Mouse (Mus musculus) left cerebral cortex, postnatal 14 days (tissue): ENCODE results near the gene Ecm2. TPM values are rescaled to one million over a fixed set of nuclear protein-coding genes. Genes with fewer than 3 reads are reported as not detected.

Experiments
- DNase-seq, 2 experiments: peaks; one replicate each; pipeline ENCODE4 v3.0.0; 2021 to 2022; ENCODE audit warnings: low spot score in 2 of 2, mixed read lengths in 1 of 2
- intact Hi-C: fragments of 180-260 bp; cut with DNase I; formaldehyde crosslinking; loops from one replicate; pipeline ENCODE4 v1.15.1; 2025
- long read RNA-seq, 2 experiments: library from polyadenylated mRNA; stranded (forward); transcript quantifications; one replicate each; pipeline ENCODE4 v2.0.0; 2021
- total RNA-seq, 2 experiments: library from RNA; stranded (reverse); gene quantifications; 2 replicates each; pipeline ENCODE4 v1.2.3; 2021

The Ecm2 gene
- total RNA-seq, result 1 to 10 TPM; 2.0 to 2.4 TPM
- long read RNA-seq, experiment 1, partial matches to known transcripts, result 0 of 2 reads
- long read RNA-seq, experiment 1, other reads (novel, unspliced or antisense), result 0 of 2 reads
- long read RNA-seq, experiment 2, partial matches to known transcripts, result 0 of 1 reads
- long read RNA-seq, experiment 2, other reads (novel, unspliced or antisense), result 0 of 1 reads

DNA sequence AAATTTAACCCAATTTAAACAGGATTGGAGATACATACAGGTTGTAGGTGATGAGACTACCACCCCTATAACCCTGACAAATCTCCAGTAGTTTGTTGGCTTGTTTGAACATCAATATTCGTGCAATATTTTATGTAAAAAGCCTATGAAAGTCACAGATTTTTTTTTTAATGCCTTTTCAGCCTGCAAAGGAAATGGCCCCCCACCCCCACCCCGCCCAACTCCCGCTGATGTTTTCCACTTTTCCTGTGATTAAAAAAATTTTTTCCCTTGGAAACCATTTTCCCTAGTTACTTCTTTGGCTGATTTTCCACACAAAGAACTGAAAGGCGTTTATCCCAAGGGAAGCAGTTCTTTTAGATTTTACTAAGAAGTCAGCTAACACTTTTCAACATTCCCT, at the start of gene Ecm2:
Ecm2 (plus strand) TSS at position 301 of the 400 bp plus-strand sequence.
- intact Hi-C loops, result no loop called here

DNA sequence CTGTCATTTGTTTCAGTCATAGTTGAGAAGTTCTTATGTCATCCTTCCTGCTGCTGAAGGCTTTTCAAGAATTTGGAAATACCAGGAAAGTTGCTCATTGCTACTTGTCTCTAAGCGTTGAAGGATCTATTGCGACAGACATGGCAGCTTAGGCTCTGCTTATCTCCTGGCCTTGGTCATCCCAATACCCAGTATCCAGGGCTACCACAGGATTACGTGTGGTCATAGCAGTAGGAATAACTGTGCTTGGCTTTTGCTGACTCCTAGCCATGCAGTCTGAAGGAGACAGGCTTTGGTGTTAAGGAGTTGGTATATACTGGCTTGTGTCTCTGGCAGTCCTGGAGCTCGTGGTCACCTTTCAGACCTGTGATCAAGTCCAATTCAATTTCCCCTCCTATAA, 44.3 kb upstream of the Ecm2 start:
- DNase-seq, result no peak
- intact Hi-C loops, result no loop called here

More for the DNA sequence above, at the start of gene Ecm2:
- no peak for DNase-seq

GRCm38 (mm10) chr13:49460692-49461414, 43.8 kb upstream of the Ecm2 start:
- intact Hi-C loops, result no loop called here
- DNase-seq, result peak; percentile 18 to 26

DNA sequence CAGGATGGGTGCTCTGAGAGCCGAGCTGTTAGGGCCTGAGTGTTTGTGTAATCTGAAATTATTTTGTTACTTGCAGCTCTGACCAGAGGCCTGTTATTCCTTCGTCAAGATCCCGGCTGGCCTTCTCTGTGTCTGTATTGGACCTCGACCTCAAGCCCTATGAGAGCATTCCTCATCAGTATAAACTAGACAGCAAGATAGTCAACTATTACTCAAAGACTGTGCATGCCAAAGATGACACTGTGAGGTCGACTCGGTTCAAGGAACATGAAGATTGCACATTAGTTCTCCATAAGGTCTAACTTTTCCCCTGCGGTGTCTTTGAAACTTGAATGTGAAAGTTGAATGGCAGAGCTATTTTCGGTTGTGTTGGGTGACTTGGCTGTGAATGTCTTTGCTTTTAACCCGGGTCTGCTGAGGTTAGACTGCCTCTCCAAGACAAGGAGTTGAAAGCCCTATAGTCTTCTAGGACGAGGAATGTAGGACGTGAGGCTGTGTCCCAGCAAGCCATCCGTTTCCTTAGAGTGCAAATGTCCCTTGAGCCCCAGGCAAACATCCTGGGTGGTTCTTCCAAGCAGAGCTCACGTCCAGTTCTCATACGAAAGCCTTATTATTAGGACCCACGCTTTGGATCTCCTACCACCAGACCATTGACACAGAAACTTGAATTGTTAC, 43.0 kb upstream of the Ecm2 start:
- intact Hi-C loops, result no loop called here

DNA sequence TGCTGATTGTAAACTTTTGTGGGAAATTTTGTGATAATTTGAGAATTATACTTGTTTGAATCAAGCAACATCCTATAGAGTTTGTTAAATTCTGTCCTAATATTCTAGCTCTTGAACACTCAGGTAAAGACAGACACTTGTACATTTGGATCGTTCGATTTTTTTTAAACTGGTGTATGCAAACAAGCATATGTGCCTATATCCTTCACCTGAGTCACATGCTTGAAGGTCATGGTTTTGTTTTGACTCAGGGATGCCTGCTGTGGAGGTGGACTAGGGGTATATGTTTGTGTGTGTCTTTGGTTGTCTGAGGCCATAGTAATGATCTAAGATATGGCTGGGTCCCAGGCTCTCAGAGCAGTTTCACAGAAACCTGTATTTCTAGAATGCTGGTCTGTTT, 41.7 kb upstream of the Ecm2 start:
- intact Hi-C loops, result no loop called here
- no peak for DNase-seq

More for the DNA sequence above, 43.0 kb upstream of the Ecm2 start:
- DNase-seq, result no peak

GRCm38 (mm10) chr13:49465875-49466274, 38.7 kb upstream of the Ecm2 start:
- no peak for DNase-seq
- intact Hi-C loops, result no loop called here

DNA sequence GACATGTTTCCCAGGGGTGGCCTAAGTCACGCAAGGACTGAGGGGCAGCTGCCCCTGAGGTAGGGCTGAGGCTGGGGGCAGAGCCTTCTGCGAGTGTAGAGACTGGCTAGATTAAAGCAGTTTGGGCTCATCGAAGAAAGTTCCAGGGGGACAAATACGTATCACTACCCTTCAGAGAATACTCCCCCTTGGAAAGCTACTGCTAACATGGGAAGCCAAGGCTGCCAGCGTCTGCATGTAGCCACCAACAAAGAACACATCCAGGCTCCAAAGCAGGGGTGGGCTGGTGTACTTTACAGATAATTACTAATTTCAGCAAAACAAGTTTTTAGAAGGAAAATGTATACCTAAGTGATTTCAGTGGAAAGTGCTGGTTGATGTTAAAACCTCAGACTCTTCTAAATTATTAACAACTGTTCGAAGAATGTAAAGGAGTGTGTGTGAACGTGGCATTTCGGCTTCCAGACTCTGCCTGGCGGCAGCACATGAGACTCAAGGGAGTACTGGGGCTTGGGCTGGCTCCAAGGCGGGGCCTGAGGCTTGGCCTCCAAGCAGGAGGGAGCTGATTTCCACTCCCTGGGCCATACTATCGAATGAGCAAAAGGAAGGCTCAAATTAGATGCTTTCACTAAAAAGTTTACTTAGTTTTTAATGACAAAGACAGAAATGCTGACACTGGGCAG, 38.1 kb upstream of the Ecm2 start:
- intact Hi-C loops, result no loop called here
- no peak for DNase-seq

- no peak for DNase-seq
- intact Hi-C loops, result no loop called here
These were observed 37.0 kb upstream of the Ecm2 start for GRCm38 (mm10) chr13:49467585-49467984.

- DNase-seq, result no peak
- intact Hi-C loops, result no loop called here
These were observed 35.6 kb upstream of the Ecm2 start for GRCm38 (mm10) chr13:49469002-49469401.

GRCm38 (mm10) chr13:49470319-49470718, 34.3 kb upstream of the Ecm2 start:
- intact Hi-C loops, result no loop called here
- DNase-seq, result no peak

DNA sequence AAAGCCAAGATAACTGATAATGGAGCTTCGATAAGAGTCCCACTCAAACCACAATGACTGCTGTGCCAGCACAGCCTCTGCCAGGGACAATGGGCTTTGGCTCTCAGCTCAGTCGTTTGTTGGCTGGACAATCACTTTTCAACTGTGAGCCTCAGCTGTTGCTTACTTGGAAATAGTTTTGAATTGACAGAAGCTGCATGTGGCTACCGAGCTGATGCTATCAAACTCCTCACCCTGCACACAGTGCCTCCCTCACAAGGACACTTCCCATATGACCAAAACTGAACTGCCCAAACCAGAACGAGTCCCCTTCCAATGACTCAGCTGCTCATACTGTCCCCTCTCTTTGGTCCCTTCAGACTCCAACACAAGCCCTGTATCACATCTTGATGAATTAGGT, 33.8 kb upstream of the Ecm2 start:
- intact Hi-C loops, result no loop called here
- no peak for DNase-seq

DNA sequence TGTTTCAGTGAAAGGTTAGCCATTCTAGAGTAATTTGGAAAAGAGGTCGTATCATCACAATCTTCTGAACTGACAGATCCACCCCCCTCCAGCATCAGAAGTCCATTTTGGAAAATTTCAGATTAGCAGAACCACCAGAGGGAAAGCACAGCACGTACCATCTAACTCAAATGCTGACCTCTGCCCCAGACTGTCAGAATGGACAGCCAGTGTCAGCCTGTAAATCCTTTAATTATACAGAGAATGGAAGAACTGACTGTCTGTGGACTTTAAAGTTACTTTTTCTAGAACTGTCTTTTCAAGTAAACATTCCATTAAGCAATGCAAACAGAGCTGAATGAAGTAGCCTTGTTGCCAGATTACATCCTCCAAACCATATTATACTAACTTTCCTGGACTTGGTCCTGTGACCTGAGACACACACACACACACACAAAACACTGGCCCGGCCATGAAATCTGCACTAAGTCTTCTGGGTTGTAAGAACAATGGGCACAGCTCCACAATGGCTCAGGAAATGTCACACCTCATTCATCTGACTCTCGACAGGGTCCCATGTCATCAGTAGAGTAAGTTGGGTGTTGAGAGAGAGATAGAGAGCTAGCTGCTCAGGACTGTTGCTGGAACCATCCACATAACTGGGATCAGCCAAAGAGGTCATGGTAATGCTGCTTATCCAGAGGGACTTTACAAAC, 32.5 kb upstream of the Ecm2 start:
- intact Hi-C loops, result no loop called here

DNA sequence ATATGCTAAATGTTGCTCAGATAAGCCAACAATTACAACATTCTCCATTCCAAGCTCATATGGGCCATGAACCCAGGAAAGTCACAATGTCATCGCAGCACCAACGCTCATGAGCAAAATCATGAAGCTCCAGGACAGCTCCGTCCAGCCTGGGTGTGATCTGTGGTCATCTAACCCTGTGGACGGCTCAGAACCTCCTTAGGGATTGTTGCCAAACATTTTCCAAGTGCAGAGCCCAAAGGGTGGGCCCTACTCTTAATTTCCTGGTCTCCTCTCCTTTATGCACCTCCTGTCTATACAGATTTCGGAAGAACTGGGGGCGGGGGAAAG, 32.0 kb upstream of the Ecm2 start:
- no peak for DNase-seq
- intact Hi-C loops, result no loop called here

More for the DNA sequence above, 32.5 kb upstream of the Ecm2 start:
- no peak for DNase-seq

DNA sequence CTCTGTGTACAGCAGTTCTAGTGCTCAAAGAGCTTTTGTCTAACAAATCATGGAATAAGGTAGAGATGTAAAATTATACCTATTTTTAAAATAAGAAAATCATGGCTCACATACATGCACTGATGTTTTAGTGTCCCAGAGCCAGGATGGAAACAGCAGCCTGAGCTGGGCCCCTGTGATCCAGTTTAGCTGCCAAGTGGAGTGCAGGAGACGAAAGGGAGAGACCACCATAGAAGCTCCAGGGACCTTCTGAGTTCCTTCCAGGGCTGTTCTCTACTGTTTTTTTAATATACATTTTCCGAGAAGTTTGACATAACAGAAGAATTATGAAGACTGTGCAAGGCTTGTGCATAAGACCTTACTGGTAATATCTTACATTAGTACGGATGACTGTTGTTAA, 26.7 kb upstream of the Ecm2 start:
- no peak for DNase-seq

GRCm38 (mm10) chr13:49478851-49479374, 25.7 kb upstream of the Ecm2 start:
- no peak for DNase-seq
- intact Hi-C loops, result no loop called here

More for the DNA sequence above, 26.7 kb upstream of the Ecm2 start:
- intact Hi-C loops, result no loop called here

GRCm38 (mm10) chr13:49479399-49479798, 25.2 kb upstream of the Ecm2 start:
- intact Hi-C loops, result no loop called here
- DNase-seq, result no peak

- DNase-seq, result peak; percentile 15 to 31
- intact Hi-C loops, result no loop called here
These were observed 24.6 kb upstream of the Ecm2 start for GRCm38 (mm10) chr13:49480057-49480456.

DNA sequence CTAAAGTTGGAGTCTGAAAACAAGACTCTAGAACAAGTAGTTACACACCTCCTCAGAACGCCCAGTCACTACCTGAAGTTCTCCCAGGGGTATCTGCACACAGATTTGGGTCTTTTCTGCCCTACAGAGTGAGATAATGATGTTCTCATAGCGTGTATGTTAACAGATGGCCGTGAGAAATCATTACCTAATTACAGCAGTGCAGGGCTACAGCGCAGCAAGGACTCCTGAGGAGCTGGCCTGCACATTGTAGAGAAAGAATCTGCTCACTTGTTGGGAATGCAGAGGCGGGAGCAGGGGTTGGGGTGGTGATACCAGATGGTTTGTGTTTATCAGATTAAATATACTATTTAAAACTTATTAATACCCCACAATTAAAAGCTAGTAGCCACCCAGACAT, 24.1 kb upstream of the Ecm2 start:
- intact Hi-C loops, result no loop called here
- no peak for DNase-seq

GRCm38 (mm10) chr13:49485388-49485787, 19.2 kb upstream of the Ecm2 start:
- intact Hi-C loops, result no loop called here
- no peak for DNase-seq
